Mouse (Mus musculus): ENCODE data around the gene Vrk3.
"Not testable (repeated sequence)": the region's sequence is repeated elsewhere in the genome, so short reads cannot be mapped to it uniquely, and the experiment has no call there.

Vrk3 gene

DNA sequence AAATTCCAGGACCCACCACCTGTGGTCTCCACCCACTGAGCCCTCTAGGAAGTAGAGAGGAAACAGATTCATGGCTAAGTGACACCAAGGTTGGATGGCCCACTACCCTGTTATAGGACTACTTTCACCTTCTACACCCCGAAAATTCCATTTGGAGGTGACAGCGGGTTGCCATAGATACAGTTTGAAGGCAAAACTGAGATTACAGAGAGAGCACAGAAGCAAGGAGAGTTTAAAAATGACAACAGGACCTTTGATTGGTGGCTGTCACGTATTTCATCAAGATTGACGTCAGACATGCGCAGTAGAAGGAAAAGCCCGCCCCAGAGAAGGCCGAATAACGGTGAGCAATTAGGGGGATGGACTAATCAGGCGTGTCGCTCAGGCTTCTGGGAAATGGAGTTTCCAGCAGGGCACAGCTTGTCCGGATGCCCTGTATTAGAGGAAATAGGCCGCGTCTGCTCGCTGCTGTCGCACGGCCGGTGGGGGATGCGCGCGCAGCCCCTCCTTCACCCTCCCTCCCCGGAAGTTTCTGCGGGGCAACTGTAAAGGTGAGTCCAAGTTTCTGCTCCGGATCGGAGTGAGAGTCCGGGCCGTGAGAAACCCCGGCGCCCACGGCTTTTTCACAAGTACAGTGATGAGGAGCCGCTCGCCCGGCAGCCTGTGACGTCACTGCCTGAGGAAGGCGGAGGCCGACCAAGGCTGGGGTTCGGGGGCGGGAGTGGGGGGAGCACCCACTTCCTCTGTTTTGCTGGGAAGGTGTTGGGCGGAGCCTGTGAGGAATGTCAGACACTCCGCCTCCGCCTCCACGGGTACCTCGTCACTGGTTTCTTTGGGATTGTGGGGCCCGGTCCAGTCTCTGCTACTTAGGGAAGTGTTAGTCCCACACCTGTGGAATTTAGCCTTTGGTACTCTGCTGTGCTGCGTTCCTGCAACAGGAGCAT lies at the start of gene Vrk3:
TSS of gene Vrk3 (plus strand) at position 313 of the 944 bp plus-strand sequence.
- DNase-seq = peak; percentile 90

DNA sequence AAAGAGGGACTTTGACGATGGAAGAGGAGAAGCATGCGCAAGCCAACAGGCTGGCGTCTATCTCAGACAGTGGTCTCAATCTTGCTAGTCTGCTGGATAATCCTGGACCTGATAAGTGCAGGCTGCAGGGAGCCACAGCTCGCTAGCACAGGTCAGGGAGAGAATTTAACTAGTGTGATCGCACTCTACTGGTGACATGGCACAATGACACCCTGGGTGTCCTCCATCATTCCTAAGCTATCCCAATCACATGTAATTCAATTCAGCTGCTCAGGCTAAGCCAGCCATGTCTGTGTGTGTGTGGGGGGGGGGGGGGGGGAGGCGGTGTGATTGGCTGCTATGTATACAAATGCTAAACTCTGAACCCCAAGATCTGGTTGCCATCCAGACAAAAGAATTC lies 46.3 kb upstream of the Vrk3 start:
- DNase-seq = no peak

- no peak for DNase-seq
Measured at GRCm38 (mm10) chr7:44702985-44703384, 45.2 kb upstream of the Vrk3 start.

DNA sequence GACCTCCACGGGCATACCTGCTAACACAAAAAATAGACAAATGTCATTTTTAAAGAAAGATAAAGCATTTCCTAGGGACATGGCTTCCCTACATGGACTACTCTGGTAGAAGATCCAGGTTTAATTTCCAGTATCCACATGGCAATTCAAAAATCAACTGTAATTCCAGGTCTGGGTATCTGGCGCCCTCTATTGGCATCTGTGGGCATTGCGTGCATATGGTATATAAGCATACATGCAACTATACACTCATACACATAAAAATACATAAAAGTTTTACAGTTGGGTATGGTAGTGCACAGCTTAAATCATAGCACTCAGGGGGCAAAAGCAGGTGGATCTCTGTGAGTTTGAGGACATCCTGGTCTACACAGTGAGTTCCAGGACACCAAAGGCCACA lies 43.9 kb upstream of the Vrk3 start:
- peak; percentile 22 for DNase-seq

GRCm38 (mm10) chr7:44705086-44705485 lies 43.1 kb upstream of the Vrk3 start:
- DNase-seq = no peak

DNA sequence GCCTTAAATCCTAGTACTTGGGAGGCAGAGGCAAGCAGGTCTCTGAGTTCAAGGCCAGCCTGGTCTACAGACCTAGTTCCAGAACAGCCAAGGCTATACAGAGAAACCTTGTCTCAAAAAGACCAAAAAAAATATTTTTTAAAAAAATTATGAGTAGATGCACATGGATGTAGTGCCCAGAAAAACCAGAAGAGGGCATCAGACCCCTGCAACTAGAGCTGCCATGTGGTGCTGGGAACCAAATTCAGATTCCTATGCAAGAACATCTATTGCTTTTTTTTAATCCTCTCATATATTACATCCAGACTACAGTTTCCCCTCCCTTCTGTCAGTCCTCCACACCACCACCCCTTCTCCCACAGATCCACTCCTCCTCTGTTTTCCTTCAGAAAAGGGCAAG lies 41.9 kb upstream of the Vrk3 start:
- DNase-seq = no peak

DNA sequence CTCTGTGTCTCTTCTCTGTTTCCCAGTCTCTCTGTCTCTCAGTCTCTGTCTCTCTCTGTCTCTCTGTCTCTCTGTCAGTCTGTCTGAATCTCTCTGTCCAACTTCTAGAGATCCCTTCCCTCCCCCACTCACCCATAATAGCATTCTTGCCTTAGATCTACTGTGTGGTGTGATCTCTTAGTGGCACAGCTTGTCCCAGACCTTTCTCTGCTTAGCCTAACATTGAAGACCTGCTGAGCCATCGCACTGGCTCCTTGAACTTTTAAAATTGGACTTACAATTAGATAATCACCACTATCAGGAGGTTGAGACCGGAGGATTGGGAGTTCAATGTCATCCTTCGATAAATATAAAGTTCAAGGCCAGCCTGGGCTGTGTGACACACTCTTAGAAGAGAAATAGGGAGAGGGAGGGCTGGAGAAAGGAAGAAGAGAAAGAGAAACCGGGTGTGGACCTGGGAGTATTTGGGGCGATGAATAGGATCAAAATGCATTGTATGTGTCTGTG lies 41.0 kb upstream of the Vrk3 start:
- DNase-seq = no peak

DNA sequence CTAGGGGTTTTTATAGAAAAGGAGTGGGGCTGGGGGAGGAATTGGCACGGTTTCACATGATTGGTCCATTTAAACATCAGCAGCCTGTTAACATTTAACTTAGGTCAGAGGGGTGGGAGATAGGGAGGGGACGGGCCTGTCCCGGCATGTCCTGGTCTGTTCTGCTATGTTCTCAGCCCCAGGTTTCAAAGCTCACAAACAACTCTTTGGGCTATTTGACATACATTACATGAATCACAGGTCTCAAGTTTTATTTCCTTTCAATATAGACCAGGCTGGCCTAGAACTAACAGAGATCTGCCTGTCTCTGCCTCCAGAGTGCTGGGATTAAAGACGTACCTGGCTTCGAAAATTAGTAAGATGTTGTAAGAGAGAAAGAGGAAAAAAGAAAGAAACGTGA lies 40.1 kb upstream of the Vrk3 start:
- not testable (repeated sequence) for DNase-seq

DNA sequence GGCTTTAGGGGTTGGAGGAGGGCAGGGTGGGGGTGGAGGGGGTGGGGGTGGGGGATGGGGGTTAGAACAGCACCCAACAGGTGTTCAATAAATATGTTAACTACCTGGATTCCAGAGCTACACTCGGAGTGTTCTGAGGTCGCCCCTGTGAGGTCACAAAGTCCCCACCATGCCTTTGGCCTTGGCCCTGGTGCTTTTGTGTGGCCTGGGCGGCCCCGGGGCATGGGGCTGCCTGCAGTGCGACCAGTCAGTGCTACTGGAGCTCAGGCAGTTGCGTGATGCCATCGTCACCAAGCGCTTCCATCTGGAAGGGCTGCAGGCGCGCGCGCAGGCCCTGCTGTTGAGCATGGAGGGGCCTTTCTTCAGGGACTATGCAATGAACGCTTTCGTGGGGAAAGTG lies 39.6 kb upstream of the Vrk3 start, which contains the start of gene Izumo2:
TSS of gene Izumo2 (plus strand) at position 169 of the 400 bp plus-strand sequence.
- no peak for DNase-seq

- no peak for DNase-seq
Measured at GRCm38 (mm10) chr7:44709881-44710280, 38.3 kb upstream of the Vrk3 start.

DNA sequence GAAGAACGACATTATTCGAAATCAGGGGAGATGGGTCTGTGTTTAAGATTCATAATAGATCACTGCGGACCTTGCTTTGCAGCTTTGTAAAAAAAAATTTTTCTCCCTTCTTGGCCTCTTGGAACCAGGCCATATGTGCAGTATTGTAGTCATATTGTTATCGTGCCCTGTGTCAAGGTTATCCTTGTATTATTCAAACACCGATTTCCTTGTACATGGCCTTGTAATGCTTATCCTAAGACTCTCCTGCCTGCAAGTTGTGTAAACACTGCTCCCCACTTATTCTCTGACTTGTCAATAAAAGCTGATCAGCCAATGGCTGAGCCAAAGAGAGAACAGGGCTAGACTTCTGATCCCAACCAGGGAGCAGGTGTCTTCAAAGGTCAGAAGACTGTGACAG lies 26.2 kb upstream of the Vrk3 start:
- no peak for DNase-seq

- DNase-seq = peak; percentile 20
Measured at GRCm38 (mm10) chr7:44724316-44724715, 23.9 kb upstream of the Vrk3 start.

- DNase-seq = no peak
Measured at GRCm38 (mm10) chr7:44726343-44726742, 21.9 kb upstream of the Vrk3 start.

- no peak for DNase-seq
Measured at GRCm38 (mm10) chr7:44727151-44727550, 21.1 kb upstream of the Vrk3 start.

DNA sequence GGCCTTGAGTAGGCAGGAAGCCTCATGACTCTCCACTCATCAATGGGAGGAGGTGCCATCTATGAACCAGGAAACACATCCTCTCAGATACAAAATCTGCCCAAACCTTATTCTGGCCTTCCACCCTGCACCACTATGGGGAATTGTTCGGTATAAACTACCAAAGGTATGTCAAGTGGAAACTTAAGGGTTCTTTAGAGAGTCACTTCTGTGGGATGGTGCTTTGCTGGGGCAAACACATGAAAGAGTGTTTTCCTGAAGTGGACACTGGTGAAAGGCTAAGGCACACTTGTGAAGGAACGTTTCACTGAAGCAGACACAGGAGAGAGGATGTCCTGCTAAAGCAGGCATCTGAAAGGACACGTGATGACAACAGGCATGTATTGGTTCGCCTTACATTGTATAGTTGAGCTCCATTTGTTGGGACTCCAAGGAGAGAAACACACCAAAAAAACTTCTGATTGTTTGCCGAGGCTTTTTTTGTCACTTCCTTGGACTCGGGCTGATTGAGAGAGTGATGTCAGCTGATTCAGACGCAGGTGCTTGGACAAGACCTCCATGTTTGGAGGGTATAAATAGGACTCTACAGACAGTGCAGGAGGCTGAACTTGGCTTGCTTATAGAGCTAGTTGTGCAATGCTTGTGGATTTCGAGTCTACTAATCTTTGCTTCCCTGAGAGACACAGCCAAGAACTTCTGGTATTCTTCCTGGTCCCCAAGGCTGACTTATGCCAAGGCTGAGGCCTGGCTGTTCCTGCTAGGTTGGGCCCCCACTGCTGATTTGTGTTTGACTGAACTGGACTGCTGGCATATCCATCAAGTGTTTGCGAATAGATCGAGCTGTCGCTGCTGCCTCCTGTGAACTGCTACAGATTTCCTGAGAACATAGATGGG lies 19.9 kb upstream of the Vrk3 start:
- DNase-seq = no peak

DNA sequence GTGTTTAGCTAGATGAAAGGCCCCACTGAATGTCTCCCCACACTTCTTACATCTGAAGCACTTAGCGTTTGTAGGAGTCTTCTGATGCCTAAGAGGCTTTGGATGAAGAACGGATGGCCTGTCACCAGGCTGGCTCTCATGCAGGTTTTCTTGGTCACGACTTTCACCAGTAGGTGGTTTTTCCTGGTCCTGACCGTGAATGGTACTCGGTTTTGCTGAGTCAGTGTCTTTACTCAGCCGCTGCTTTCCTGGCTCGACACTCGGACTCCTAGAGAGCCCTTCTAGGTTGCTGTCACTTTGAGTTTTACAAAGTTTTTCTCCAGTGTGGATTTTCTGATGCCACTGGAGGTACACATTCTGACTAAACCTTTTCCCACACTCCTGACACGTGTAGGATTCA lies 14.5 kb upstream of the Vrk3 start:
- DNase-seq = no peak

- no peak for DNase-seq
Measured at GRCm38 (mm10) chr7:44741361-44741760, 6.9 kb upstream of the Vrk3 start.

DNA sequence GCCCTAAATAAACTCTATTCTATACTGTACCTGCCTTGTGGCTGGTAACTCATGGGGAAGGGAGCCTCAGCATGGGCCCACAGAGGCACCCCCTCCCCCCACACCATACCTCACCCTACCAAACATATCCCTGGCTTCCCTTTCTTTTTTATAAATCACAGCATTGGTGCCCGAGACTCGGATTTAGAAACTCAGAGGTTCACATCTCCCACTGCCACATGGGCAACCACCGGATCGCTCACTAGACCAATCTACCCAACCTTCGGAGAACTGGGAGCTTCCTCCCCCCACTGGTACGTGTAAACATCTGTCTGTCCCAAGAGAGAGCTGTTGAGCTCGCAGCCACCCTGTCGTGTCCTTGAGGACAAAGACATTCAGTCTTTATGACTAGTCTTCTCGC lies 3.9 kb upstream of the Vrk3 start:
- DNase-seq = no peak

DNA sequence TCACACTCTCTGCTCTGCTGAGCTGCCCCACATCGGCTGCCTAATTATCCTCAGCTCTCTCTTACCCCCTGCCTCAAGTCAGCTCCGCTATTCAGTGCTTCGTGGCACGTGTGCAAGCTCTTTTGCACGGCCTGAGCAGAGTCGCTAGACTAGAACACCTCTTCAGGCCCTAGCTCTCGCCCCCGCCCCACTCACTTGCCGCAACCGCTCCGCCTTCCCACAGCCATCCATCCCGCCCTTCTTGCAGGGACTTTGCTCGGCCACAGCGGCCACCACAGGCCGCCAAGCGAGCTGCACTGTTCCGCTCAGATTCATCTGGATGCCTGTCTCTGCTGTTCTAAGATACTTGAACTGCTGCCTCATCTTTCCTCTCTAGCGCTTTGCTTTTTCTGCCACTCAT lies 3.1 kb upstream of the Vrk3 start:
- DNase-seq = peak; percentile 84

DNA sequence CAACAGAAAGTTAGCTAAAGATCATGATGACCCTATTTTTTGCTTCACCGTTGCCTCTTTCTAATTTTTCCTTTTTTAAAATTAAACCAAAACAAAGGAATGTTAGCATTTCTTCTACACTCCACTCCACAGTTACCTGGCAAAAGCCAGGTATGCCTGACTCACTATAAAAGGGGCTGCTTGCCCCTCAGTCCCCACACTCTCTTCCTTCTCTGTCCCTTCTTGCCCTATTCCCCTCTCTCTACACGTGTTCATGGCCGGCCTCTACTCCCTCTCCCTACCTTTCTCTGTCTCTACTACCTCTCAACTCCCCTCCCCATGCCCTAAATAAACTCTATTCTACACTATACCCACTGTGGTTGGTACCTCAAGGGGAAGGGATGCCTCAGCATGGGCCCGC lies 1.1 kb upstream of the Vrk3 start:
- no peak for DNase-seq

DNA sequence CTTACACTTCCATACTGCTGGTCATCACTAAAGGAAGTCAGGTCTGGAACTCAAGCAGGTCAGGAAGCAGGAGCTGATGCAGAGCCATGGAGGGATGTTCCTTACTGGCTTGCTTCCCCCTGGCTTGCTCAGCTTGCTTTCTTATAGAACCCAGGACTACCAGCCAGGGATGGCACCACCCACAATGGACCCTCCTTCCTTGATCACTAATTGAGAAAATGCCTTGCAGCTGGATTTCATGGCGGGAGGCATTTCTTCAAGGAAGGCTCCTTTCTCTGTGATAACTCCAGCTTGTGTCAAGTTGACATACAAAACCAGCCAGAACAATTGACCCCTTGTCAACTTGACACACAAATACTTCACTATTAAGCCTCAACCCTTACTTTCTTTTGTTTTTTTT lies 2.7 kb downstream of the Vrk3 start, which contains the start of gene Zfp473:
TSS of gene Zfp473 (minus strand) at position 101 of the 400 bp plus-strand sequence.
- not testable (repeated sequence) for DNase-seq

DNA sequence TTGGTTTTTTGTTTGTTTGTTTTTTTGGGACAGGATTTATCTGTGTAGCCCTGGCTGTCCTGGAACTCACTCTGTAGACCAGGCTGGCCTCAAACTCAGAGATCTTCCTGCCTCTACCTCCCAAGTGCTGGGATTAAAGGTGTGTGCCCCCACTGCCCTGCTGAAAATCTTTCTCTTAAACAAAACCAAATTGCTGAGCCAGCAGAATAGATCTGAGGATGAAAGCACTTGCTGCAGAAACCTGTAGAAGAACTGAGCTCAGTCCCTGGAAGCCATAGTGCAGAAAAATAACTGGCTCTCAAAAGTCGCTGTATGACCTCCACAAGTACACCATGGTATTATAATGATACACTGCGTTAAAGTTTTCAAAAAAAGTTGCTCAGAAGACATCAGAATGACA lies 9.0 kb downstream of the Vrk3 start:
- no peak for DNase-seq

DNA sequence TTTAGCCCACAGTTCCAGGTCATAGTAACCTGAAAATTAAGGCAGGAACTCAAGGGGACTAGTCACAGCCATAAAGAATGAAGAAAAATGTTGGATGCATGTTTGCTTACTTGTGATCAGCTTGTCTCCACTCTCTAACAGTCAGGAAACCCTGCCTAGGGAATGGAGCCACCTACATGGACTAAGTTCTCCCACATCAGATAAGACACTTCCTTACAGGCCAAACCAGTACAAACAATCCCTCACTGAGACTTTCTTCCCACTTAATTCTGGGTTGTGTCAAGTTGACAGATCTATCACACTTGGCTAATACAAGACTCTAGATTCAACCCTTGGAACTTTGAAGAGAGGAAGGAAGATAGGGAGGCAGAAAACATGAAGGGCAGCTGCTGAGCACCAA lies 12.2 kb downstream of the Vrk3 start:
- no peak for DNase-seq
